Mouse (Mus musculus): ENCODE measurements at regions not wholly inside any gene's neighbourhood (a gene's known extent, or its start where the extent isn't known, plus 50 kb on each side); places are given as distances from the start of the nearest gene placed in this dataset.

DNA sequence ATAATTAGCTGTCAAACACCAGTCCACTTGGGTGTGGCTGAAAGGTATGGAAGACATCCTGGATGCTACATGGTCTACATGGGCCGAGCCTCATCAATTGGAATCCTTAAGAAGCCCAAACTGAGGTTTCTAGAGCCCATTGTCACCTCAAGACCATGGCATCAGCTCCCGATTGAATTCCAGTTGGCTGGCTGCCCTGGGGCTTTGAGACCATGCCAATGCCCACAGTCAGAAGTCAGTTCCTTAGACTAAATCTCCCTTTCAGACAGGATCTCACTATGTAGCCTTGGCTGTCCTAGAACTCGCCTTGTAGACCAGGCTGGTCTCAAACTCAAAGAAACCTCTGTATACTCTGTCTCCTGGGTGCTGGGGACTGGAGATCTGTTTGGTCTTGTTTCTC lies 423.8 kb downstream of the Med13l start:
- WGBS, result 80% methylated on average over 3 of the region's 3 CpGs
- no peak for ATAC-seq (ENCODE audit: low FRiP score, low read depth)
- no peaks in the 10 kb centered on the region for H3K27me3 ChIP-seq
- H3K4me1 ChIP-seq, result 0 out of 2 replicates have a peak, but pooled peaks cover 3% of the 10 kb centered on the region
- no peak overlapping the region for H3K27ac ChIP-seq (replicated peaks)
- no peaks in the 10 kb centered on the region for H3K36me3 ChIP-seq
- no peak overlapping the region for H3K9ac ChIP-seq (replicated peaks)
- H3K4me3 ChIP-seq, result no peak overlapping the region
- H3K9me3 ChIP-seq, result no peaks in the 10 kb centered on the region
- no peak overlapping the region for H3K4me2 ChIP-seq (replicated peaks)

DNA sequence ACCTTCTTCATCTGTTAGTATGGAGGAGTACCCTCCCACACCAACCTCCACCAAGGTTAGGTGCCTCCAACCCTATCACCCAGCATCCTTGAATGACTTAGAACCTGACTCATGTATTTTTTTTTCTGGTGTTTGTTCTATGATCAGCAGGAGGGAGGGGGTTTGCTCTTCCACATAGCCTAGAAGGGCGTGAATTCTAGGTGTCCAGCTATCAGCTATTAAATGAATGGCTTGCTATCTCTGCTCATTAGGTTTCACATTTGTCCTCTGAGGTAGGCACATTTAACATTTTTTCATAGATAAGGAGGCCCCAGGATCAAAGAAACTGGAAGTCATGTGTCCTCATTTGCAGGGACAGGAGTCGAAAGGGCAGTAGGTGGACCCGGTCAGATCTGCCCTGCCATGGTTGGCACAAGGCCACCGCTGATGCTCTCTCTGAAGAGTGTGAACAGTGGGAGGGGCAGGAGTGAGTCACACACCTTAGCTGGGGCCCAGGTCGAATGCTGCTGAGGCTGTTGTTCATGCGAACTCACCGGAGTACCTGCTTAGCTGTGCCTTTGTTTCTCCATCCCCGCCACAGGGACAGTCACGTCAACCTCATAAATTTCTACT lies 424.4 kb downstream of the Med13l start:
- ATAC-seq (ENCODE audit: low FRiP score, low read depth), result no peak

DNA sequence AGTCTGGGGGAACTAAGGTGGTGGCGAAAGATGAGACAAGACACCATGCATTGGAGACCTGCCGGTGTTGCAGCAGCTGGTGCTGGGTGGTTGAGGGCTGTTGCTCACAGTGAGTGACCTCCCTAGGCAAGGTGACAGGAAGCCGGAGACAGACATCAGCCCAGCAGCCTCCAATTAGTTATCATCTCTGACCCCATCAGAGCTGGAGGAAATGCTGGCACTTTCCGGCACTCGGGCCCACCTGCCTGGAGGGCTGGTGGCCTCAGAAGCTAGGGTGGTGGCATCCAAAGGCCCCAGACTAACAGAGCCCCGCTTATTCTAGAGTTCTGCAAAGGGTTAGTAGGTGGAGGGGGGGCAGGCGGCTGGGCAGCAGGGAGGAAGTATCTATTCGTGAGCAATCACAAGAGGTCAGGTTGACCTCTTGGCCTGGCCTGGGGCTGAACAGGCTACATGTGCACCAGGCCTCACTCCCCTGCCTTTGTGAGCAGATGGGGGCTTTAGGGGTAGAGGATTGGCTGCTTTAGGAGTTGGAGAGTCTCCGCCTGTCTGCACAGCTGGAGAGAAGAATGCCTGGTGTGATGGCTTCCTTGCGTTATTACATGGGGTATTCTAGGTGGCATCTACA lies 427.0 kb downstream of the Med13l start:
- H3K27me3 ChIP-seq, result no peaks in the 10 kb centered on the region
- H3K36me3 ChIP-seq, result no peaks in the 10 kb centered on the region
- H3K4me2 ChIP-seq (replicated peaks), result no peak overlapping the region
- H3K9ac ChIP-seq (replicated peaks), result no peak overlapping the region
- no peak for ATAC-seq (ENCODE audit: low FRiP score, low read depth)
- H3K9me3 ChIP-seq, result no peaks in the 10 kb centered on the region
- 65% methylated on average over 10 of the region's 10 CpGs for WGBS
- H3K4me3 ChIP-seq, result no peak overlapping the region
- no peak overlapping the region for H3K27ac ChIP-seq (replicated peaks)
- no peaks in the 10 kb centered on the region for H3K4me1 ChIP-seq

More for the DNA sequence above, 424.4 kb downstream of the Med13l start:
- Histone ChIP-seq H3K36me3 (no peaks in the 10 kb centered on the region), H3K9ac (replicated peaks) (no peak overlapping the region), H3K4me3 (no peak overlapping the region), H3K4me2 (replicated peaks) (no peak overlapping the region), H3K27me3 (no peaks in the 10 kb centered on the region), H3K4me1 (0 out of 2 replicates have a peak, but pooled peaks cover 3% of the 10 kb centered on the region), H3K27ac (replicated peaks) (no peak overlapping the region), H3K9me3 (no peaks in the 10 kb centered on the region)
- 92% methylated on average over 9 of the region's 9 CpGs for WGBS

DNA sequence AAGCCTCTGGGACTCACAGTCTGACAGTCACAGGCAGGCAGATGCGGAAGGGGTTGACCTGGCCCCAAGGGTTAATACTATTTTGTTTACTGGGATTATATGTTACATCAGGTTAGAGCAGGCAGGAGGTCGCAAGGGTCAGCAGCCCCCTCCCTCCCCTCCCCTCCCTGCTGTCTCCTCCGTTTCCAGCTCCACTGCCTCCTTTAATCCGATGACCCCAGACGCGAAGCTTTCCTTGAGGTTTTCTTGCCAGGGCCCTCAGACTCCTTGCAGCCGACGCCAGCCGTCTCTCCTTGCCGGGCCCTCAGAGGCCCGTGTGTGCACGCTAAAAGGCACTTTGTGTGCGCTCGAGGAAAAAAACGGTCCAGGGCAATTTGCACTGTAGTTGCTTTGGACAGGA lies 438.6 kb downstream of the Med13l start:
- H3K27ac ChIP-seq (replicated peaks), result no peak overlapping the region
- no peak for ATAC-seq (ENCODE audit: low FRiP score, low read depth)
- no peaks in the 10 kb centered on the region for H3K36me3 ChIP-seq
- H3K4me1 ChIP-seq, result peaks cover 6% of the 10 kb centered on the region; the same call in 1 of the 2 replicates
- H3K9ac ChIP-seq (replicated peaks), result no peak overlapping the region
- H3K27me3 ChIP-seq, result peaks cover 40% of the 10 kb centered on the region
- WGBS, result 2% methylated on average over 15 of the region's 15 CpGs
- H3K4me2 ChIP-seq (replicated peaks), result peak overlapping the region; percentile 17; the same call in 1 of the 2 replicates
- H3K9me3 ChIP-seq, result no peaks in the 10 kb centered on the region
- H3K4me3 ChIP-seq, result no peak overlapping the region

DNA sequence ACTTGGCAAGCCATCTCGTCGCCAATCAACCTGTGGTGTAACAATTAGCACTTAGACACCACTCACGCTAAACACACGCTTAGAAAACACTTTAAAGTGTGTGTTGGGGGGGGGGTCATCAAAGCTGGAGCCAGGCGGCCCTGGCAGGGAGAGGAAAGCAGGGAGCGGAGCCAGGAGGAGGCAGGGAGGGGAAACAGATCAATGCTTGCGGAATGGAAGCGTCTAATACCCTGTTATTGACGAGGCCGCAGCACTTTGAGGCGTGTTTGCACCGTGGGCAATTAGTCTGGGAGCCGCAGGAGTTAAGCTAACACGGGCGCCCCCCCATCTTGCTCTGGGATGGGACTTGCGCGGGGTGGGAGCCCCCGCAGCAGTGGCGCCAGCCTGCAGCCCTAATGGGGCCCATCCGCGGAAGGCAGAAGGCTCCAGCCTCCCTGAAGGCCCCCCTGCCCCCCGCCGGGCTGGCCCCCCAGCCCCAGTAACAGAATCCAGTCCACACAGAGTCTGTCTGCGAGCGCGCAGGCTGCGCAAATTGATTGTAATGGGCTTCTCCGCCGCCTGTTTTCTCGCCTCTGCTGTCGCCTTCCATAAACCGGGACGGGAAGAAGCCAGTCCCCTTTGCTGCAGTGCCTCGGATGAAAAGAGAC lies 445.5 kb downstream of the Med13l start:
- WGBS, result under 1% methylated on average over 34 of the region's 34 CpGs
- peaks cover 64% of the 10 kb centered on the region for H3K27me3 ChIP-seq
- no peaks in the 10 kb centered on the region for H3K36me3 ChIP-seq
- H3K9me3 ChIP-seq, result no peaks in the 10 kb centered on the region
- H3K27ac ChIP-seq (replicated peaks), result 0 out of 2 replicates have a peak overlapping the region, but pooled peaks have one; percentile 39
- H3K4me3 ChIP-seq, result peak overlapping the region; percentile 42
- peaks cover 10% of the 10 kb centered on the region for H3K4me1 ChIP-seq
- peak; percentile 68 for ATAC-seq (ENCODE audit: low FRiP score, low read depth)
- peak overlapping the region; percentile 85 for H3K4me2 ChIP-seq (replicated peaks)
- peak overlapping the region; percentile 56 for H3K9ac ChIP-seq (replicated peaks)

DNA sequence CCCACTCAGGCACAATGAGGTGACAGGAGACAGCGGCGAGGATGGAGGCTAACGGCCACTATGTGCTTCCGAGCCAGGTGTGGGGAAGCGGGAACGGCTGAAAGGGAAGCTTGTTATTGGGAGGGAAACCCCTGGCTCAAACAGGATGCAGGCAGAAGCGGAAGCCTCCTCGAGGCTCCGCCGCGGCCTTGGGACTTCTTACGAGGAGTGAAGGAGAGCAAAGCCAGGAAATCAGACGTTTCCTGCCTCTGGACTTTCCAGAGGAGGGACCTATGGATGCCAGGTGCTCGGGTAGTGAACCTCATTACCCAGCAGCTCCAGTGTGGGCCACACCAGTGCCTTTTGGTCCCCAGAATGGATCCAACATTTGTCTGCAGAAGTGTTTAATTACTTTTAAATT lies 449.6 kb downstream of the Med13l start:
- Histone ChIP-seq H3K9me3 (no peaks in the 10 kb centered on the region), H3K27ac (replicated peaks) (no peak overlapping the region), H3K27me3 (peaks cover 50% of the 10 kb centered on the region), H3K4me2 (replicated peaks) (no peak overlapping the region), H3K4me1 (peaks cover 10% of the 10 kb centered on the region), H3K4me3 (no peak overlapping the region), H3K36me3 (no peaks in the 10 kb centered on the region), H3K9ac (replicated peaks) (no peak overlapping the region)
- no peak for ATAC-seq (ENCODE audit: low FRiP score, low read depth)
- WGBS, result 82% methylated on average over 14 of the region's 14 CpGs

DNA sequence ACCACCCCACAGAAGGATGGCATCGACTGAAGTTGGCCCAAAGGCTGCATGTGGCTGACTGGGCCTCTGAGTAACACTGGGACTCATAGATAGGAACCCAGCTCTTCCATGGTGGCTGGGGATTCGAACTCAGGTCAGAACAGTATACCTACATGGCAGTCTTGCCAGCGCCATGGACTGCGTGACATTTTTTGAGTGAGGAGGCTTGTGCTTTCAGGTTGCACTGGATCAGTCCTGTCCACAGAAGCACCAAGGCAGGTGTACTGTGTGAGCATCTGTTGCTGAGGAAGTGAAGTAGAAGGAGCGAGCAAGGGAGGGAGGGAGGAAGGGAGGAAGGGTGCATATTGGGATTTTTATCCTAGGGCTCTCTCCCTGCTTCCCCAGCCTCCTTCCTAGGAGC lies 454.7 kb downstream of the Med13l start:
- Histone ChIP-seq H3K27ac (replicated peaks) (no peak overlapping the region), H3K27me3 (peaks cover 20% of the 10 kb centered on the region; the same call in 1 of the 2 replicates), H3K9me3 (no peaks in the 10 kb centered on the region), H3K4me1 (peaks cover 9% of the 10 kb centered on the region; the same call in 1 of the 2 replicates), H3K4me3 (no peak overlapping the region), H3K4me2 (replicated peaks) (no peak overlapping the region), H3K36me3 (no peaks in the 10 kb centered on the region), H3K9ac (replicated peaks) (no peak overlapping the region)
- ATAC-seq (ENCODE audit: low FRiP score, low read depth), result no peak
- 79% methylated on average over 5 of the region's 5 CpGs for WGBS

DNA sequence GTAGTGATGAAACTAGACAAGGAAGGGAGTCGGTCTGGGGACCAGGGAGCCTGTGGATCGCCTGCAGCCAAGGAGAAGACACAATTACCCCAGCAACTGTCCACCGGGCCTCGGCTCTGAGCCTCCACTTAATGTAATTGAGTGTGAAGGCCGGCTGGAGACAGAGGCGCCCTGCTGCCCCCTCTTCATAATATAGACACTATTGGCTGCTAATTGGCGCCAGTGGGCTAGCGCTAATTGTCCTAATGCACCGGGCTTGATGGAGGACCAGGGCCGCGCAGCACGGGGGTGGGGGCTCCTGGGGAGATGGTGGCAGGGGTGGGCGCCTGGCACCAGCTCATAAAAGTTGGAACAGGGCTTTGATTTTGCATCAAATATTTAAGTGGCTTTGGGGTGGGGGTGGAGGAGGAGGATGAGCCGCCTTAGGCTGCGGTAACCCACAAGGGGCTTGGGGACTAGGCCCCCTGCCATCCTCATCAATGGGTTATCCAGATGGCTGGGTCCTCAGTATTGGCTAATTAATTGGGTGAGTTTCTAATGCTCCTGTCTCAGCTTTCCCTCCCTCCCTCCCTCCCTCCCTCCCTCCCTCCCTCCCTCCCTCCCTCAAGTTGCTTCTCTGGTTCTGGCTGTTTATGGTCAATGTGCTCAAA lies 455.3 kb downstream of the Med13l start:
- Histone ChIP-seq H3K4me2 (replicated peaks) (no peak overlapping the region), H3K4me3 (no peak overlapping the region), H3K9me3 (no peaks in the 10 kb centered on the region), H3K27me3 (peaks cover 16% of the 10 kb centered on the region; the same call in 1 of the 2 replicates), H3K4me1 (peaks cover 9% of the 10 kb centered on the region; the same call in 1 of the 2 replicates), H3K36me3 (no peaks in the 10 kb centered on the region), H3K27ac (replicated peaks) (no peak overlapping the region), H3K9ac (replicated peaks) (no peak overlapping the region)
- peak; percentile 89 for ATAC-seq (ENCODE audit: low FRiP score, low read depth)
- 12% methylated on average over 15 of the region's 15 CpGs for WGBS

DNA sequence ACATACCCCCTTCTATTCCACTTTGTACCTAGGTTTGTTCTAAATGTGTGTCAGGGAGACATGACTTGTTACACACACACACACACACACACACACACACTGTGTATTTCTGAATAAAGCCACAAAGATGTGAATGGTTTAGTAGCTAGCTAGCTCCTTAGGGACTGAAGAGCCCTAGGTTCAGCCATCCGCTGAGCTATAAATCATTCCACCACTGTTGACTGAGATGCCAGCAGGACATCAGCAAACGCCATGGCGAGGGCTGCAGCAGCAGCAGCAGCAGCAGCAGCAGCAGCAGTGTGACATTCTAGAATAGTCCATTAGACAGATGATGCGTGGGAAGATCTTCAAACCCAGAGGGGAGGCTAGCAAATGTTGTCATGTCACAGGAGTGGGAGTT lies 455.9 kb downstream of the Med13l start:
- 41% methylated on average over 4 of the region's 4 CpGs for WGBS

DNA sequence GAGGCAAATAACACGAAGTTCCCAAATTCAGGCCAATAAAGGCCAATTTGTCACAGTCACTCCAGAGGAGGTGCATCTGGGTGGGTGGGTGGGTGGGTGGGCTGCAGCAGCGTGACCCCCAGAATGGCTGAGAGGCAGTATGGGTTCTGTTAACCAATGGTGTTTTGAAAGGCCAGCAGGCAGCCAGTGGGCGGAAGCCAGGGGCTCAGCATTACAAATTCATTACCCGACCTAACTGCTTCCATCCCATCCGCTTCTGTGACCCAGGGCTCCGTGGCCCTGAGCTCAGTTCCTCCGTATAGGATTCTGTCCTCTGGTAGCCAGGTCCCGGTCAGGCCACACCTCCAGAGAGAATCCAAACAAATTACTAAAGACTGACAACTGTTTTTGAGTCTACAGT lies 463.5 kb downstream of the Med13l start:
- WGBS, result 58% methylated on average over 8 of the region's 8 CpGs
- ATAC-seq (ENCODE audit: low FRiP score, low read depth), result no peak
- Histone ChIP-seq H3K36me3 (no peaks in the 10 kb centered on the region), H3K4me2 (replicated peaks) (no peak overlapping the region), H3K9ac (replicated peaks) (no peak overlapping the region), H3K27me3 (peaks cover 4% of the 10 kb centered on the region; the same call in 1 of the 2 replicates), H3K4me3 (no peak overlapping the region), H3K27ac (replicated peaks) (no peak overlapping the region), H3K9me3 (no peaks in the 10 kb centered on the region), H3K4me1 (no peaks in the 10 kb centered on the region)

More for the DNA sequence above, 455.9 kb downstream of the Med13l start:
- Histone ChIP-seq H3K27me3 (peaks cover 12% of the 10 kb centered on the region; the same call in 1 of the 2 replicates), H3K9me3 (no peaks in the 10 kb centered on the region), H3K4me2 (replicated peaks) (no peak overlapping the region), H3K4me1 (peaks cover 9% of the 10 kb centered on the region; the same call in 1 of the 2 replicates), H3K36me3 (no peaks in the 10 kb centered on the region), H3K27ac (replicated peaks) (peak overlapping the region; percentile 58), H3K4me3 (no peak overlapping the region), H3K9ac (replicated peaks) (no peak overlapping the region)
- ATAC-seq (ENCODE audit: low FRiP score, low read depth), result no peak

DNA sequence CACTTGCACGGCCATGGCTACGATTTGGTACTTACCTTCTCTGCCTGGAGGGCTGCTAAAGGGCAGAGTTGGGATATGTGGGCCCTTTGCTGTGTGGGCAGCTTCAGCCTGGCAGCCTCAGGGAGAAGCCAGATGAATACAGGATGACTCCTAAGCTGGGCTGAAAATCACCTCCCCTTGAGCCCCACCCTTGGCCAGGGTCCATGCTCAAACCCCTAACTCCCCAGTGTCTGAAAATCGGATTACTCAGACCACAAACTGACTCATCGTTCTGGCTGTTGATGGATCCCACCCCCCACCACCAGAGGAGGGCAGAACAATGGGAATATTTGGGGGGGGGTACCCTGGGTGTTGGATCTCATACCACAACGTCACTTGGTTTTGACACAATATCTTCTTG lies 471.6 kb downstream of the Med13l start:
- H3K27me3 ChIP-seq, result no peaks in the 10 kb centered on the region
- H3K27ac ChIP-seq (replicated peaks), result no peak overlapping the region
- WGBS, result 85% methylated on average over 5 of the region's 5 CpGs
- H3K4me3 ChIP-seq, result no peak overlapping the region
- H3K9ac ChIP-seq (replicated peaks), result no peak overlapping the region
- no peak for ATAC-seq (ENCODE audit: low FRiP score, low read depth)
- no peaks in the 10 kb centered on the region for H3K36me3 ChIP-seq
- H3K9me3 ChIP-seq, result no peaks in the 10 kb centered on the region
- no peak overlapping the region for H3K4me2 ChIP-seq (replicated peaks)
- no peaks in the 10 kb centered on the region for H3K4me1 ChIP-seq

DNA sequence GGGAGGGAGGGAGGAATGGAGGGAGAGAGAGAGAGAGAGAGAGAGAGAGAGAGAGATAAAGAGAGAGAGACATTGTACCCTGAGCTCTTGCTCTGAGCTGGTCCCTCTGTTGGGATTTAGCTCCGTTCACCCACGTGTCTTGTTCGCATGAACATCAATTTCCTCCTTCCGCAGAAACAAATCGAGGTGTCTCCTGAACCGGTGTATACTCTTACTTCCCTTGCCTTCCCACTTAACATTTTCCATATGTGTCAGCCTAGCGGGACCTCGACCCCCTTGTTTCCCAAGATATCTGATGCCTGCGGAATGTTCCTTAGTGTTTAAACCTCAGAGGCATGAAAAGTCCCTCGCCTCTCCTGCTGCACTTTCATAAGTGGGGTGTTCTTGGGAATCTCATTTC lies 484.1 kb downstream of the Med13l start:
- H3K4me2 ChIP-seq (replicated peaks), result no peak overlapping the region
- H3K27me3 ChIP-seq, result no peaks in the 10 kb centered on the region
- no peak overlapping the region for H3K27ac ChIP-seq (replicated peaks)
- WGBS, result 75% methylated on average over 10 of the region's 10 CpGs
- H3K4me1 ChIP-seq, result no peaks in the 10 kb centered on the region
- H3K4me3 ChIP-seq, result no peak overlapping the region
- no peaks in the 10 kb centered on the region for H3K36me3 ChIP-seq
- H3K9me3 ChIP-seq, result no peaks in the 10 kb centered on the region
- no peak overlapping the region for H3K9ac ChIP-seq (replicated peaks)
- no peak for ATAC-seq (ENCODE audit: low FRiP score, low read depth)

Data from midbrain, embryonic 12.5 days (tissue).